ENCODE assay signal across 11 mouse cellular contexts in genomic region chr6:88840211-88840610, GRCm38 (mm10). TPM values are rescaled to one million over a fixed set of nuclear protein-coding genes. Genes with fewer than 3 reads are reported as not detected.
DNase-seq lines count a peak whose midpoint lies in the region; ATAC-seq and TF ChIP-seq lines count a peak whose summit lies in the region.
"Had no signal": no experiment of that assay in that cellular context is flagged by ENCODE, and none has a peak within 500 bp of the region (broad histone marks: within the 10 kb centered on the region; RNA-seq: fewer than 3 reads in every experiment).

No protein-coding gene starts in this region.

- H3K4me3 ChIP-seq in heart, embryonic 15.5 days, result peak overlapping the region; percentile 91; the same call in 1 of the 2 replicates
- H3K4me3 ChIP-seq in testis, adult 2 months (ENCODE audit: control insufficient read depth, low read depth, low read length), result peak overlapping the region; percentile 90; the same call in 1 of the 2 replicates
- H3K4me3 ChIP-seq in liver, embryonic 12.5 days, result peak overlapping the region; percentile 79

- no peaks in the 10 kb centered on the region for H3K27me3 ChIP-seq in heart, embryonic 15.5 days
- no peaks in the 10 kb centered on the region for H3K27me3 ChIP-seq in testis, adult 2 months (ENCODE audit: control insufficient read depth, insufficient read depth, low read length)
- no peaks in the 10 kb centered on the region; the same call in 1 of the 2 replicates for H3K27me3 ChIP-seq in liver, embryonic 12.5 days (replicated peaks)

- no peaks in the 10 kb centered on the region for H3K9me3 ChIP-seq in heart, embryonic 15.5 days (replicated peaks)
- no peaks in the 10 kb centered on the region for H3K9me3 ChIP-seq in liver, embryonic 12.5 days (replicated peaks)

- peaks cover 21% of the 10 kb centered on the region for H3K4me1 ChIP-seq in heart, embryonic 15.5 days (replicated peaks)
- peaks cover 21% of the 10 kb centered on the region for H3K4me1 ChIP-seq in testis, adult 2 months (ENCODE audit: control insufficient read depth, insufficient read depth, low read length)
- H3K4me1 ChIP-seq in liver, embryonic 12.5 days, result peaks cover 55% of the 10 kb centered on the region

- DNase-seq in heart, adult 8-10 months (ENCODE audit: low spot score), result no peak
- DNase-seq in testis, postnatal 14 days (ENCODE audit: low spot score), result no peak
- DNase-seq in layer of hippocampus, postnatal 36 days, result no peak
- no peak for DNase-seq in urinary bladder, postnatal 14 days (ENCODE audit: low spot score)
- no peak for DNase-seq in ovary, postnatal 14 days (ENCODE audit: low spot score)
- DNase-seq: adrenal gland, postnatal 14 days; embryo, embryonic 11 days had no signal

- no peak for TF ChIP-seq POLR2A in testis, adult 2 months (IDR thresholded peaks at IDR 0.05; ENCODE audit: control insufficient read depth, low read depth, low read length)

- 0 out of 2 replicates have a peak overlapping the region, but pooled peaks have one; percentile 91 for H3K9ac ChIP-seq in heart, embryonic 15.5 days
- H3K9ac ChIP-seq in liver, embryonic 12.5 days, result peak overlapping the region; percentile 87

- WGBS in heart, embryonic 15.5 days, result 70% methylated on average over 3 of the region's 3 CpGs
- WGBS in liver, embryonic 12.5 days (ENCODE audit: insufficient replicate concordance), result 66% methylated on average over 3 of the region's 3 CpGs

- H3K36me3 ChIP-seq in heart, embryonic 15.5 days, result peaks cover 45% of the 10 kb centered on the region
- no peaks in the 10 kb centered on the region for H3K36me3 ChIP-seq in testis, adult 2 months (ENCODE audit: control insufficient read depth, insufficient read depth, low read length)
- peaks cover 49% of the 10 kb centered on the region for H3K36me3 ChIP-seq in liver, embryonic 12.5 days

- H3K27ac ChIP-seq in heart, embryonic 15.5 days, result no peak overlapping the region
- H3K27ac ChIP-seq in testis, adult 2 months (ENCODE audit: control insufficient read depth, insufficient read depth, low read depth, low read length), result no peak overlapping the region
- peak overlapping the region; percentile 92 for H3K27ac ChIP-seq in liver, embryonic 12.5 days

- ATAC-seq in heart, embryonic 15.5 days (replicated peaks; ENCODE audit: insufficient number of reproducible peaks, insufficient read depth, low FRiP score, low read depth), result no peak
- no peak for ATAC-seq in liver, embryonic 12.5 days

- TF ChIP-seq CTCF in testis, adult 2 months (IDR thresholded peaks at IDR 0.05; ENCODE audit: control insufficient read depth, insufficient read depth, insufficient replicate concordance, low read depth, low read length), result no peak

- peak overlapping the region; percentile 92; the same call in 1 of the 2 replicates for H3K4me2 ChIP-seq in heart, embryonic 15.5 days
- peak overlapping the region; percentile 99 for H3K4me2 ChIP-seq in liver, embryonic 12.5 days

RNA-seq across cellular contexts. Expression of gene Abtb1, which starts 1.6 kb away (rescaled TPM):
- 21.7 and 27.3 TPM in 2 replicates for polyA plus RNA-seq in heart, embryonic 15.5 days (2015; fragmentation: Nextera tagmentation; extraction: Ambion mirVana)
- 10 to 100 TPM; 18.8 to 27.6 (median 23.8) TPM for total RNA-seq in heart, adult 8-10 months (2022)
- 46.5 and 51.8 TPM in 2 replicates for polyA plus RNA-seq in testis, adult 2 months (2012; rRNA removed)
- polyA plus RNA-seq in liver, embryonic 12.5 days (2016; fragmentation: Nextera tagmentation; extraction: Ambion mirVana), result 37.6 and 40.0 TPM in 2 replicates
- total RNA-seq in layer of hippocampus, postnatal 36 days (2021), result 10 to 100 TPM; 29.7 to 30.6 TPM

RNA-seq across cellular contexts. Expression of gene Podxl2, which starts 34.6 kb away (rescaled TPM):
- 42.5 and 52.5 TPM in 2 replicates for polyA plus RNA-seq in heart, embryonic 15.5 days (2015; fragmentation: Nextera tagmentation; extraction: Ambion mirVana)
- total RNA-seq in heart, adult 8-10 months (2022), result 10 to 100 TPM; 13.7 to 14.8 (median 14.2) TPM
- polyA plus RNA-seq in testis, adult 2 months (2012; rRNA removed), result 20.5 and 21.3 TPM in 2 replicates
- polyA plus RNA-seq in liver, embryonic 12.5 days (2016; fragmentation: Nextera tagmentation; extraction: Ambion mirVana), result 4.6 and 5.0 TPM in 2 replicates
- 100 to 1,000 TPM; 159 to 169 TPM for total RNA-seq in layer of hippocampus, postnatal 36 days (2021)
- total RNA-seq: MEL had no signal

RNA-seq across cellular contexts. Expression of gene Mcm2, which starts 58.4 kb away (rescaled TPM):
- polyA plus RNA-seq in heart, embryonic 15.5 days (2015; fragmentation: Nextera tagmentation; extraction: Ambion mirVana), result 68.2 and 94.2 TPM in 2 replicates
- 1 to 10 TPM; 4.7 to 6.7 (median 5.6) TPM for total RNA-seq in heart, adult 8-10 months (2022)
- 7.1 and 8.1 TPM in 2 replicates for polyA plus RNA-seq in testis, adult 2 months (2012; rRNA removed)
- 240 and 243 TPM in 2 replicates for polyA plus RNA-seq in liver, embryonic 12.5 days (2016; fragmentation: Nextera tagmentation; extraction: Ambion mirVana)
- 1 to 10 TPM; 4.5 to 5.1 TPM for total RNA-seq in layer of hippocampus, postnatal 36 days (2021)
